Mouse (Mus musculus): ENCODE measurements around the gene Eif2a.

- TF ChIP-seq ZC3H11A (IDR thresholded peaks at IDR 0.05; ENCODE audit: borderline replicate concordance, low read depth, low read length) (peak; percentile 45; the same call in 1 of the 2 replicates), MAFK (IDR thresholded peaks at IDR 0.05; ENCODE audit: insufficient read depth, low read depth, low read length) (no peak)
Observed at GRCm38 (mm10) chr3:58485883-58486282, 39.7 kb upstream of the Eif2a start.
